Mouse (Mus musculus): ENCODE results near the gene Thra. TPM values are rescaled to one million over a fixed set of nuclear protein-coding genes. Genes with fewer than 3 reads are reported as not detected.

Gene Thra
- total and polyA plus RNA-seq, 3 experiments: 1.1 to 3.9 (median 3.8) TPM

- H3K36me3 ChIP-seq (replicated peaks in 1 of 2; ENCODE audit: control insufficient read depth in 1 of 2, insufficient read depth in 1 of 2, low read length in 1 of 2): peaks cover 0 to 15% of the 10 kb centered on the region in 2 experiments
- H3K27ac ChIP-seq (ENCODE audit: insufficient read depth, low read depth): no peak overlapping the region
- H3K9ac ChIP-seq (ENCODE audit: insufficient read depth, low read depth): no peak overlapping the region
- H3K4me2 ChIP-seq (ENCODE audit: insufficient read depth, low read depth, poor library complexity, severe bottlenecking): no peak overlapping the region
- DNase-seq (ENCODE audit: extremely low read depth): no peak
- H3K4me1 ChIP-seq (ENCODE audit: control insufficient read depth in 1 of 2, insufficient read depth in 2 of 2): peaks cover 20 to 24% of the 10 kb centered on the region in 2 experiments
- H3K9me3 ChIP-seq (replicated peaks; ENCODE audit: low read length): no peaks in the 10 kb centered on the region
- no peak overlapping the region for H3K4me3 ChIP-seq (replicated peaks in 1 of 3; ENCODE audit: low read depth in 2 of 3, low read length in 2 of 3, poor library complexity in 1 of 3)
- H3K79me2 ChIP-seq (replicated peaks; ENCODE audit: control insufficient read depth, extremely low read depth, insufficient read depth, poor library complexity, severe bottlenecking): no peaks in the 10 kb centered on the region
- H3K27me3 ChIP-seq (replicated peaks): no peaks in the 10 kb centered on the region
- no peak for TF ChIP-seq POLR2A (IDR thresholded peaks at IDR 0.05; ENCODE audit: low read depth, low read length)
- TF ChIP-seq ETS1 (conservative IDR thresholded peaks at IDR 0.05; ENCODE audit: low read depth, low read length): no peak
- no peak for TF ChIP-seq GABPA (IDR thresholded peaks at IDR 0.05; ENCODE audit: insufficient replicate concordance, low read depth, low read length)
- TF ChIP-seq SIN3A (IDR thresholded peaks at IDR 0.05; ENCODE audit: low read length): no peak
- no peak for TF ChIP-seq KAT2A (IDR thresholded peaks at IDR 0.05; ENCODE audit: insufficient replicate concordance, low read length)
- TF ChIP-seq MAZ (IDR thresholded peaks at IDR 0.05; ENCODE audit: low read depth, low read length): no peak
- dilution Hi-C loops (cut with MboI; ENCODE audit: extremely low pct_ligation_motif_present, extremely low pct_unique_long_range_greater_than_20kb, low sequenced_read_pairs): no loop called here
- in situ Hi-C loops (cut with MboI; ENCODE audit: low pct_ligation_motif_present, low pct_unique_long_range_greater_than_20kb, low sequenced_read_pairs): no loop called here
These were observed 27.9 kb downstream of the Thra start for GRCm38 (mm10) chr11:98768127-98769006.

DNA sequence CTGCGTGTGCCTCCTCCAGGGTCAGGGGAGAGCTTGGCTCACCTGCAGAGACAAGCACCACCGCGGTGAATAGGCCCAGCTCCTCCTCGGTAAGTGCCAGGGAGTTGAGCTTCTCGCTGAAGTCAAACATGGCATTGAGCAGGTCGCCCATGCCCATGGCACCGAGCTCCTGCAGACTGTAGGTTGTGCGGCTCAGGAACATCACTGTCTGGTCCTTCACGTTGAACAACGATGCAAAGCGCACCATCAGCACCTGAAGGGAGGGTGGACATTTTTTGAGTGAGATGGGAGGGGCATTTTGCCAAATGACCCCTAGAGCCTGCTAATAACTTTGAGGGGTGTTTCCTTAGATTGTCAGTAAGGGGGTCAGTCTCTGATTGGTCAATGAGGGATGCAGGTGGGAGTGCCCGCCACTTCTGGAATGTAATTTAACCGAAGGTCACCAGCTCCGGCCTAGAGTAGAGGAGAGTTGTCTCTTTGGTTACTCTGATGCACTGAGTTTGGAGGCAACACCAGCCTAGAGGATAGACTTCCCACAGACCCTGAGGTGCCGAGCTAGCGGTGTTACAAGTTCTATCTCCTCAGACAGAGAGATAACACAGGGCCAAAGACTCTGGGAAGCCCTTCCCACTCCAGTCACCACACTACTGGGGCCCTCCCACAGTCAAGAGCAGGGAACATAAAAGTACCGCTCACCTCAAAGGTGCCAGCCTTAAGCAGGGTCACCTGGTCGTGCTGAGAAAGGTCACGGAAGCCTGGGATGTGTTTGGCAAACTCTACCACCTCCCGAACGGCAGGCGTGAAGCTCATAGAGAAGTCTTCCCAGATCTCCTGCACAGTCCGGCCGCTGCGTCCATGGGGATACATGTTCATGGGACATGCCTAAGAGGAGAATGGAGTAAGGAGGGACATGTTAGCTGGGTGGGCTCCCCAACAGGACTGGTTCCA lies 28.8 kb downstream of the Thra start:
- Histone ChIP-seq H3K9ac (ENCODE audit: insufficient read depth, low read depth) (no peak overlapping the region), H3K4me3 (replicated peaks in 1 of 3; ENCODE audit: low read depth in 2 of 3, low read length in 2 of 3, poor library complexity in 1 of 3) (no peak overlapping the region), H3K27me3 (replicated peaks) (peaks cover 2% of the 10 kb centered on the region), H3K79me2 (replicated peaks; ENCODE audit: control insufficient read depth, extremely low read depth, insufficient read depth, poor library complexity, severe bottlenecking) (no peaks in the 10 kb centered on the region), H3K4me2 (ENCODE audit: insufficient read depth, low read depth, poor library complexity, severe bottlenecking) (no peak overlapping the region), H3K9me3 (replicated peaks; ENCODE audit: low read length) (no peaks in the 10 kb centered on the region), H3K4me1 (ENCODE audit: control insufficient read depth in 1 of 2, insufficient read depth in 2 of 2) (peaks cover 22 to 33% of the 10 kb centered on the region in 2 experiments), H3K36me3 (replicated peaks in 1 of 2; ENCODE audit: control insufficient read depth in 1 of 2, insufficient read depth in 1 of 2, low read length in 1 of 2) (peaks cover 0 to 14% of the 10 kb centered on the region in 2 experiments), H3K27ac (ENCODE audit: insufficient read depth, low read depth) (no peak overlapping the region)
- in situ Hi-C loops (cut with MboI; ENCODE audit: low pct_ligation_motif_present, low pct_unique_long_range_greater_than_20kb, low sequenced_read_pairs): no loop called here
- TF ChIP-seq USF1 (IDR thresholded peaks at IDR 0.05; ENCODE audit: low read depth, low read length) (no peak), TCF12 (IDR thresholded peaks at IDR 0.05; ENCODE audit: low read depth, low read length) (no peak), POLR2AphosphoS2 (IDR thresholded peaks at IDR 0.05; ENCODE audit: low read depth, low read length) (no peak), BHLHE40 (IDR thresholded peaks at IDR 0.05; ENCODE audit: low read depth, low read length) (no peak), ZKSCAN1 (IDR thresholded peaks at IDR 0.05; ENCODE audit: borderline replicate concordance, low read depth, low read length) (no peak), HCFC1 (IDR thresholded peaks at IDR 0.05; ENCODE audit: low read depth, low read length) (no peak), ETS1 (conservative IDR thresholded peaks at IDR 0.05; ENCODE audit: low read depth, low read length) (no peak), ELF1 (IDR thresholded peaks at IDR 0.05; ENCODE audit: low read depth, low read length) (no peak), MAX (IDR thresholded peaks at IDR 0.05; ENCODE audit: low read length) (no peak), SIN3A (IDR thresholded peaks at IDR 0.05; ENCODE audit: low read length) (no peak), JUN (IDR thresholded peaks at IDR 0.05; ENCODE audit: insufficient read depth, low read depth, low read length) (no peak), CHD1 (IDR thresholded peaks at IDR 0.05; ENCODE audit: low read depth, low read length) (no peak), MAFK (IDR thresholded peaks at IDR 0.05; ENCODE audit: insufficient replicate concordance, low read length) (no peak), CHD2 (IDR thresholded peaks at IDR 0.05; ENCODE audit: low read length) (no peak)
- no peak for DNase-seq (ENCODE audit: extremely low read depth)
- dilution Hi-C loops (cut with MboI; ENCODE audit: extremely low pct_ligation_motif_present, extremely low pct_unique_long_range_greater_than_20kb, low sequenced_read_pairs): no loop called here
